Comparison of ENCODE assay signal across 23 mouse cellular contexts in genomic region chr5:24380499-24380898, GRCm38 (mm10). TPM values are rescaled to one million over a fixed set of nuclear protein-coding genes. Genes with fewer than 3 reads are reported as not detected.
"Had no signal": no experiment of that assay in that cellular context is flagged by ENCODE, and none has a peak within 500 bp of the region (broad histone marks: within the 10 kb centered on the region; RNA-seq: fewer than 3 reads in every experiment).

No protein-coding gene starts in this region.

- DNase-seq: lung, adult 18-20 months; lung, embryonic 14.5 days; lung, postnatal 10 days; lung, postnatal 4 days; retina, postnatal 1 day; right cerebral cortex, adult 18-20 months; right cerebral cortex, postnatal 25 days; right cerebral cortex, postnatal 4 days; spleen, adult 18-20 months; thymus, adult 18-20 months; thymus, postnatal 14 days; thymus, postnatal 36 days had no signal

- H3K4me2 ChIP-seq: lung, embryonic 14.5 days; midbrain, embryonic 11.5 days; midbrain, embryonic 13.5 days; neural tube, embryonic 13.5 days; neural tube, embryonic 15.5 days had no signal

- H3K36me3 ChIP-seq: midbrain, embryonic 13.5 days; neural tube, embryonic 13.5 days; neural tube, embryonic 15.5 days had no signal

- H3K4me3 ChIP-seq: midbrain, embryonic 13.5 days; myocyte; neural tube, embryonic 13.5 days; neural tube, embryonic 15.5 days had no signal

- ATAC-seq: midbrain, embryonic 13.5 days; midbrain, embryonic 16.5 days had no signal

- H3K9ac ChIP-seq: liver, embryonic 14.5 days; lung, embryonic 14.5 days; midbrain, embryonic 13.5 days; neural tube, embryonic 13.5 days; neural tube, embryonic 15.5 days had no signal

- H3K9me3 ChIP-seq: midbrain, embryonic 13.5 days; neural tube, embryonic 13.5 days; neural tube, embryonic 15.5 days had no signal

- H3K27ac ChIP-seq: liver, embryonic 14.5 days; midbrain, embryonic 13.5 days; neural tube, embryonic 13.5 days; neural tube, embryonic 15.5 days had no signal

RNA-seq across cellular contexts. Expression of gene Kcnh2, which starts 29.1 kb away (rescaled TPM):
- total RNA-seq: megakaryocyte, adult 5-6 weeks had no signal

RNA-seq across cellular contexts. Expression of gene Asic3, which starts 32.7 kb away (rescaled TPM):
- total RNA-seq: megakaryocyte, adult 5-6 weeks; megakaryocyte-erythroid progenitor cell, adult 5-6 weeks had no signal
- polyA plus RNA-seq: liver, embryonic 14.5 days; liver, embryonic 16.5 days; lung, embryonic 14.5 days; lung, embryonic 16.5 days; midbrain, embryonic 13.5 days; midbrain, embryonic 16.5 days had no signal
